Mouse (Mus musculus): ENCODE results near the gene Foxp1.
A peak's percentile ranks its signal among the peaks of the same experiment; 100 is the strongest.

Foxp1 gene

GRCm38 (mm10) chr6:98996822-98997221 is 525.7 kb downstream of the Foxp1 start:
- no peak for DNase-seq (ENCODE audit: low read depth, low spot score)

DNA sequence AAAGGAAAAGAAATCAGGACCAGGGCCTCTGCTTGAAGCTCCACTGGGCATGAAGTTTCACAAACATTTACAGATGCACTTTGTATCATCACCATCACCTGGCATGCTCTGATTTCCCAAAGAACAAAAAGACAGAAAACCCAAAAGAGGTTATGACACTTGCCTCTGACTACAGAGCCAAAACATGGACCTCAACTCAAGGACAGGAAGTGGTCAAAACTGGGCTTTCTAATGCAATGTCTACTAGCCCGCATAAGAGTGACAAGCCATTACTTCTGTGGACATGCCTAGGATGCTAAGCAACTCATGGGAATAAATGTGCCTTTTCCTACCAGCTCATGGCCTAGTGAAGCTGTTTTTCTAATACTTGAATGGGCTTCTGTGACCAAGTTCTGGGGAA is 526.2 kb downstream of the Foxp1 start:
- DNase-seq (ENCODE audit: low read depth, low spot score): no peak

- no peak for DNase-seq (ENCODE audit: low read depth, low spot score)
These were observed 526.8 kb downstream of the Foxp1 start for GRCm38 (mm10) chr6:98995681-98996080.

GRCm38 (mm10) chr6:98994902-98995301 is 527.6 kb downstream of the Foxp1 start:
- no peak for DNase-seq (ENCODE audit: low read depth, low spot score)

GRCm38 (mm10) chr6:98994104-98994787 is 528.3 kb downstream of the Foxp1 start:
- no peak for DNase-seq (ENCODE audit: low read depth, low spot score)

- no peak for DNase-seq (ENCODE audit: low read depth, low spot score)
These were observed 529.3 kb downstream of the Foxp1 start for GRCm38 (mm10) chr6:98993231-98993630.

DNA sequence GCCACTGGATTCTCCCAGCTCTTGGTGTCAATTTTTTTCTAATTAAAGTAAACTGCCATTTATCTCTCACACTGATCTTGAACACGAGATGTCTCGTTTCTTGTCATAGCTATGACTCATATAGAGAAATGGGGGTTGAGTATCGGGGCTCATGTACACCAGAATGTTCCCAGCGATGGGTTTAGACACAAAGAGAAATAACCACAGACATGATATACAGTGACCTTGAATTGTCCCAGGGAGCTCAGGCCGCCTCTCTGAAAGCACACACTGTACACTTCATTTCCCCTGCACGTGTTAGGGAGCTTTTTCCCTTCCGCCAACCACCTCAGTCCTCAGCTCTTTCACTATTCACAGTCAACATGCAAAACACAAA is 529.8 kb downstream of the Foxp1 start:
- no peak for DNase-seq (ENCODE audit: low read depth, low spot score)

GRCm38 (mm10) chr6:98991900-98992771 is 530.4 kb downstream of the Foxp1 start:
- no peak for DNase-seq (ENCODE audit: low read depth, low spot score)

GRCm38 (mm10) chr6:98987533-98988169 is 534.9 kb downstream of the Foxp1 start:
- DNase-seq (ENCODE audit: low read depth, low spot score): no peak

DNA sequence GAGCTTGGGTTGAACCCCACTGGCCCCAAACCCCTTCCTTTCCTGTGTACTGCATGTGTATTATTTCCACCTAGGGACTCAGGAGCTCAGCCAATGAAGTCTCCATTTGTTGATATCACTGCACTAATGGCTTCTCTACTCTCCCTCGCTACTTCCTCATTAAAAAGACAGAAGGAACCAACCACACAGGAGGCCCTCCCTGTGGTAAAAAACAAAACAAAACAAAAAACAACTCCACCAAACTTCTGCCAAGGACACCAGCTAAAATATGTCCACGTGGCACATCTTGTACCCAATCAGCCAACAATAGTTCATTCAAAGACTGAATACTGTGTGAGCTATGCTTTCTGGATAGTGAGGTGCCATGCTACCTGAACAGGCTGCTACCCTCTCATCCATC is 537.1 kb downstream of the Foxp1 start:
- DNase-seq (ENCODE audit: low read depth, low spot score): no peak

DNA sequence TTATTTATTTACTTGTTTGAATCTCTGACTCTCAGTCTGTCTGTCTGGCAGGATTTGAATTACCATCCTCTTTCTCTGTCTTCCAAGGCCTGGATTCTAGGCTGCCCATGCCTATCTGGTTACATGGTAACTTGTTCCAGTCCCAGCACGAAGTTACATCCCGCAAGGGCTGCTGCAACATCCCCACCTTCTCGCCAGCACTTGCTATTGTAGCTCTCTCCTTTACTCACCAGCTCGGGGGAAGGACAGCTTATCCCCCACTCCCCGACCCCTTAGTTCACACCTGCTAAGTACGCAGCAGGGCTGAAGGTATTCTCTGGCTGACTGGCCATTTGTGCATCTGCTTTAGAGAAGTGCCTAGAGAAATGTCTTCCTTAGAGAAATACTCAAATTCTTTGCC is 537.9 kb downstream of the Foxp1 start:
- DNase-seq (ENCODE audit: low read depth, low spot score): no peak

GRCm38 (mm10) chr6:98984026-98984425 is 538.5 kb downstream of the Foxp1 start:
- no peak for DNase-seq (ENCODE audit: low read depth, low spot score)

- DNase-seq (ENCODE audit: low read depth, low spot score): no peak
These were observed 539.1 kb downstream of the Foxp1 start for GRCm38 (mm10) chr6:98983311-98983838.

DNA sequence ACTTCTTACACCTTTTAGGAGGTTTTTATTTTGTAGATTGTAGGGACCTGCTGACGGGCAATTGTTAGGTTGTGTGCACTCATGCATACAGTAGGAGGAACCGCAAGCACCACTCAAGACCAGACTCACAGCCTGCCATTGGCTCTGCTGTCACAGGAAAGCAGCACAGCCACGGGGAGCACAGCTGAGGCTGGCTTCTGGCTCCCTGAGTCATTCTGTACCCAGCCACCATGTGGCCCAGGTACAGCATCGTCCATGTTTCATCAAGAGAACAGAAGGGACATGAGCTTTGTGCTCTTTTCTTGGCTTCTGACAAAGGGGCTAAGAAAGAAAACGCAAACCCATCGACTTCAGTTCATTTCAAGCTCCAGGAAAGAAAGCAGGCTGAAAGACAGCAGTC is 541.3 kb downstream of the Foxp1 start:
- DNase-seq (ENCODE audit: low read depth, low spot score): no peak

- DNase-seq (ENCODE audit: low read depth, low spot score): no peak
These were observed 542.1 kb downstream of the Foxp1 start for GRCm38 (mm10) chr6:98980432-98980831.

DNA sequence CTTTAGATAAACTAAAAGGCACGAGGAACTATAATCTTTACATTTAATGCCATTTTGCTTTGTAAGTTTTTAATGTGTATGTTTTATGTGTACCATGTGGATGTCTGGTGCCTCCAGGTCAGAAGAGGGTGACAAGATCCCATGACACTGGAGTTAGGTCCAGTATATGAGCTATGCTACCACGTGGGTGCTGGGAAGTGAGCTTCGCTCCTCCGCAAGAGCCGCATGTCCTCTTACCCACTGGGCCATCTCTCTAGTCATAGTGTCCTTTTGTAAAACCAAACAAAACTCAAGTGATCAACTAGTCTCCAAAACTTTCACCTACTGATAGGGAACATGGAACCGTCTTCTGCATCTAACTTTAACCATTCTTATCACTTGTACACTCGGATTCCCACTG is 542.5 kb downstream of the Foxp1 start:
- DNase-seq (ENCODE audit: low read depth, low spot score): no peak

DNA sequence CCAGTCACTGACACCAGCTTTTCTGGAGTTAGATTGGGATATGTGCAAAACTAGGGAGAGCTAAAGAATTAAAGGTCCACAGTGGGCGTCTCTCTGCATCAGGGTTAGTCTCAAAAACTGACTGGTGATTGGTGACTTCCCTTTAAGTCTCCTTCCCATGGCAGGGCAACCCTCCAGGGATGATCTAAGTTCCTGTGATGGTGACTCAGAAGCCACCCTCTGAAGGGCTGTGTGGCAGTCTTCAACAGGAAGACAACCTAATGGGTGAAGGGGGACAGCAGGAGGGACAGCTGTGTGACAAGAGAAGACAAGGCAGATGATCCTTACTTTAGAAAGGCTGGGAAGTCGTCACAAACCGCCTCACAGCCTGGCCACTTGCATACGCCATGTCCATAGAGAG is 544.7 kb downstream of the Foxp1 start:
- DNase-seq (ENCODE audit: low read depth, low spot score): no peak

DNA sequence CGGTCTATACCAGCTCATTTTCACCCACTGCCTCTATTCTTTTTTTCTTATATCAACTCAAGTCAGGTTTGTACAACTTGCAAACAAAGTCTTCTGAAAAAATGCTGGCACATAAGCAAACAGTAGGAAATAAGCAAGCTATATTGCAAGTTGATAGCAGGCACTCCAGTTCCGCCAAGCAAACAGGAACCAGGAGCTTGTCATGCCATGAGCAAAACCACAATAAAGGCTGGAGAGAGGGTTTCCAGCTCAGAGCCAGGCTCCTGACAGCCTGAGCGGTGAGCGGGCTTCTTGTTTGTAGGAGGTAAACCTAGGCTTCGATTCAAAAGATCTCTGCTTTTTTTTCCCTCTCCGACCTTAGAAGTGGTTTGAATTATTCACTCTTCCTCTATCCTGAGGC is 546.6 kb downstream of the Foxp1 start:
- no peak for DNase-seq (ENCODE audit: low read depth, low spot score)

GRCm38 (mm10) chr6:98973433-98973832 is 549.1 kb downstream of the Foxp1 start:
- no peak for DNase-seq (ENCODE audit: low read depth, low spot score)

DNA sequence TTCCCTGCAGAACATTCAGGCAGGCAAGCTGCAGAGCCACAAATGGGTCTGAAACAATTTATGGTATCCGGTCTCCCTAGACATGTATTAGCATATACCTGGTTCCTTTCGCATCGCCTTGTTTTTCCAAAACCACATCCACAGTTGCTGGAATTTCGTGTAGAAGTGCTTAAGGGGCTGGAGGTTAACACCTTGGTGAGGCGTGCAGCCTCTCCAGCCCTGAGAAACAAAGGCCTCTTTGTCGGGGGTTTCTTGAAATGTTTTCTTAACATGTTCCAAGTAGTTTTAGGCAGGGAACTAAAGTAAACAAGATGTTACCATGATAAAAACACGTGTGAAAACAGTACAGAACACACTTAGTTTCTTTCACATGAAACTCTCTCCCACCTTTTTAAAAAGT is 550.1 kb downstream of the Foxp1 start:
- no peak for DNase-seq (ENCODE audit: low read depth, low spot score)

- DNase-seq (ENCODE audit: low read depth, low spot score): no peak
These were observed 563.2 kb downstream of the Foxp1 start for GRCm38 (mm10) chr6:98959333-98959732.

- DNase-seq (ENCODE audit: low read depth, low spot score): peak; percentile 24
These were observed 565.9 kb downstream of the Foxp1 start for GRCm38 (mm10) chr6:98956522-98957169.
